Mouse (Mus musculus) ES-E14 (cell line): Measurements from ENCODE around the gene Myom3. TPM values are rescaled to one million over a fixed set of nuclear protein-coding genes. Genes with fewer than 3 reads are reported as not detected.

Experiments used
- DNase-seq: peaks from one replicate; pipeline ENCODE4 v3.0.0-alpha.2; 2013; ENCODE audit warnings: low read depth, low spot score
- H3K27ac ChIP-seq: 2 replicates; pipeline ENCODE4 v1.5.1; 2012; ENCODE audit warnings: low read depth, mild to moderate bottlenecking, low read length, moderate library complexity, mixed read lengths; ENCODE audit not compliant: poor library complexity, insufficient read depth, severe bottlenecking
- H3K36me3 ChIP-seq: 2 replicates; pipeline ENCODE4 v1.6.1; 2012; ENCODE audit warnings: mild to moderate bottlenecking, low read length, moderate library complexity, mixed read lengths; ENCODE audit not compliant: control insufficient read depth, poor library complexity, insufficient read depth, severe bottlenecking
- H3K4me1 ChIP-seq, 2 experiments: fragments of 150-350 bp in 1 of 2; sonication (generic) in 1 of 2; 2 replicates each; pipeline ENCODE4 v1.6.1; 2012; ENCODE audit warnings: low read length in 2 of 2, mild to moderate bottlenecking in 1 of 2, mixed read lengths in 1 of 2; ENCODE audit not compliant: control insufficient read depth in 2 of 2, insufficient read depth in 2 of 2, poor library complexity in 1 of 2
- H3K4me3 ChIP-seq, 2 experiments: fragments of 150-350 bp in 1 of 2; sonication (generic) in 1 of 2; 2 replicates each; pipeline ENCODE4 v1.5.1; 2012; ENCODE audit warnings: low read length in 2 of 2, low read depth in 1 of 2, mild to moderate bottlenecking in 1 of 2, mixed read lengths in 1 of 2; ENCODE audit not compliant: insufficient read depth in 1 of 2, poor library complexity in 1 of 2, severe bottlenecking in 1 of 2
- H3K9ac ChIP-seq: 2 replicates; pipeline ENCODE4 v1.6.1; 2012; ENCODE audit warnings: low read depth, mild to moderate bottlenecking, low read length, mixed read lengths; ENCODE audit not compliant: poor library complexity, insufficient read depth, severe bottlenecking
- H3K9me3 ChIP-seq: fragments of 150-350 bp; sonication (generic); 2 replicates; pipeline ENCODE4 v1.6.1; 2012; ENCODE audit warnings: low read depth, mild to moderate bottlenecking, low read length; ENCODE audit not compliant: control insufficient read depth, insufficient read depth
- CHD2 ChIP-seq: IDR thresholded peaks from 2 replicates; pipeline ENCODE4 v1.6.1; 2014; ENCODE audit warnings: mild to moderate bottlenecking, low read depth, low read length, inconsistent platforms
- HCFC1 ChIP-seq: IDR thresholded peaks from 2 replicates; pipeline ENCODE4 v1.6.1; 2012; ENCODE audit warnings: low read length, inconsistent platforms, borderline replicate concordance; ENCODE audit not compliant: insufficient read depth
- MAFK ChIP-seq: IDR thresholded peaks from 2 replicates; pipeline ENCODE4 v1.6.1; 2014; ENCODE audit warnings: mild to moderate bottlenecking, low read depth, low read length, inconsistent platforms; ENCODE audit not compliant: insufficient read depth
- ZC3H11A ChIP-seq: IDR thresholded peaks from 2 replicates; pipeline ENCODE4 v1.6.1; 2012; ENCODE audit warnings: low read depth, mild to moderate bottlenecking, inconsistent platforms, low read length, borderline replicate concordance
- ZNF384 ChIP-seq: IDR thresholded peaks from 2 replicates; pipeline ENCODE4 v1.6.1; 2012; ENCODE audit warnings: low read depth, low read length, inconsistent platforms
- in situ Hi-C, 2 experiments: fragments of 600-800 bp; cut with MboI; formaldehyde crosslinking; loops; one replicate each; pipeline ENCODE4 v1.15.1; 2025; ENCODE audit warnings: low sequenced_read_pairs in 2 of 2, inconsistent platforms in 1 of 2; ENCODE audit not compliant: unreplicated experiment in 2 of 2
- total RNA-seq: library from RNA; depleted of rRNA; stranded (reverse); fragments of 300-350 nt; gene quantifications from 2 replicates; pipeline ENCODE4 v1.2.3, GENCODE M21; 2012

The Myom3 gene
- total RNA-seq, 1 experiment, result 0.85 TPM

GRCm38 (mm10) chr4:135851942-135852341 is 92.4 kb downstream of the Myom3 start:
- no peak for TF ChIP-seq CHD2
- no peak for TF ChIP-seq MAFK
- TF ChIP-seq ZC3H11A, result no peak
- TF ChIP-seq HCFC1, result no peak
- Histone ChIP-seq H3K36me3 (no peaks in the 10 kb centered on the region), H3K4me1 (peaks cover 0 to 4% of the 10 kb centered on the region in 2 experiments; a peak in 1 of 4 replicates), H3K9me3 (no peaks in the 10 kb centered on the region), H3K27ac (no peak overlapping the region), H3K9ac (no peak overlapping the region), H3K4me3 (no peak overlapping the region)
- in situ Hi-C loops, result no loop called here
- no peak for DNase-seq

- H3K27ac ChIP-seq, result no peak overlapping the region; the same call in 1 of the 2 replicates
- in situ Hi-C loops, result no loop called here
- H3K9me3 ChIP-seq, result no peaks in the 10 kb centered on the region
- peak overlapping the region; percentile 44 to 88; a peak in 1 of 4 replicates for H3K4me3 ChIP-seq
- peaks cover 4 to 6% of the 10 kb centered on the region in 2 experiments; a peak in 3 of 4 replicates for H3K4me1 ChIP-seq
- no peak for DNase-seq
- no peaks in the 10 kb centered on the region for H3K36me3 ChIP-seq
- no peak for TF ChIP-seq MAFK
- TF ChIP-seq CHD2, result no peak
- TF ChIP-seq HCFC1, result no peak
- no peak for TF ChIP-seq ZC3H11A
- TF ChIP-seq ZNF384, result no peak
- H3K9ac ChIP-seq, result peak overlapping the region; percentile 97; the same call in 1 of the 2 replicates
These were observed 94.6 kb downstream of the Myom3 start for GRCm38 (mm10) chr4:135853987-135854546.

- peak overlapping the region; percentile 97; the same call in 1 of the 2 replicates for H3K27ac ChIP-seq
- no peak for DNase-seq
- TF ChIP-seq CHD2 (no peak), MAFK (no peak), ZNF384 (no peak), HCFC1 (no peak), ZC3H11A (no peak)
- no peaks in the 10 kb centered on the region for H3K9me3 ChIP-seq
- no peaks in the 10 kb centered on the region; the same call in 1 of the 2 replicates for H3K36me3 ChIP-seq
- H3K4me1 ChIP-seq, result peaks cover 4 to 6% of the 10 kb centered on the region in 2 experiments; a peak in 3 of 4 replicates
- H3K4me3 ChIP-seq, result peak overlapping the region; percentile 83 to 88
- H3K9ac ChIP-seq, result peak overlapping the region; percentile 97
- in situ Hi-C loops, result no loop called here
These were observed 95.1 kb downstream of the Myom3 start for GRCm38 (mm10) chr4:135854630-135855029.

GRCm38 (mm10) chr4:135855080-135855479 is 95.6 kb downstream of the Myom3 start:
- Histone ChIP-seq H3K36me3 (no peaks in the 10 kb centered on the region; the same call in none of the 2 replicates), H3K9me3 (no peaks in the 10 kb centered on the region), H3K9ac (peak overlapping the region; percentile 97), H3K4me1 (peaks cover 4 to 8% of the 10 kb centered on the region in 2 experiments; a peak in 3 of 4 replicates), H3K27ac (peak overlapping the region; percentile 97), H3K4me3 (peak overlapping the region; percentile 83 to 88)
- in situ Hi-C loops, result no loop called here
- TF ChIP-seq ZNF384 (no peak), HCFC1 (no peak), MAFK (no peak), ZC3H11A (no peak), CHD2 (no peak)
- peak; percentile 46 for DNase-seq
